Mouse (Mus musculus) stomach, postnatal 0 days (tissue): Measurements from ENCODE around the gene Stx12. TPM values are rescaled to one million over a fixed set of nuclear protein-coding genes. Genes with fewer than 3 reads are reported as not detected.
"Not testable (repeated sequence)": the region's sequence is repeated elsewhere in the genome, so short reads cannot be mapped to it uniquely, and the experiment has no call there.

Source experiments
- ATAC-seq: fragments of 200-750 bp; cut with Nextera tagmentation; 2 replicates; pipeline ENCODE4 v1.8.0; 2017; ENCODE audit not compliant: low FRiP score, low TSS enrichment
- DNase-seq: peaks from one replicate; pipeline ENCODE4 v3.0.0-alpha.2; 2016; ENCODE audit warnings: low spot score
- H3K27ac ChIP-seq: fragments of 300-500 bp; sonication (generic); replicated peaks from 2 replicates; pipeline ENCODE4 v1.5.1; 2014; ENCODE audit warnings: mild to moderate bottlenecking, control low read depth
- H3K27me3 ChIP-seq: fragments of 300-500 bp; sonication (generic); 2 replicates; pipeline ENCODE4 v1.6.1; 2014; ENCODE audit warnings: low read length; ENCODE audit not compliant: control insufficient read depth, insufficient read depth
- H3K36me3 ChIP-seq: fragments of 300-500 bp; sonication (generic); 2 replicates; pipeline ENCODE4 v1.6.1; 2014; ENCODE audit warnings: low read length, mixed read lengths; ENCODE audit not compliant: control insufficient read depth, insufficient read depth
- H3K4me1 ChIP-seq: fragments of 300-500 bp; sonication (generic); replicated peaks from 2 replicates; pipeline ENCODE4 v1.6.1; 2014; ENCODE audit warnings: antibody characterized with exemption; ENCODE audit not compliant: control insufficient read depth, insufficient read depth
- H3K4me2 ChIP-seq: fragments of 300-500 bp; sonication (generic); replicated peaks from 2 replicates; pipeline ENCODE4 v1.6.1; 2014; ENCODE audit warnings: low read depth, mild to moderate bottlenecking, control low read depth, moderate library complexity
- H3K4me3 ChIP-seq: fragments of 300-500 bp; sonication (generic); 2 replicates; pipeline ENCODE4 v1.5.1; 2014; ENCODE audit warnings: low read depth, low read length, control low read depth
- H3K9ac ChIP-seq: fragments of 300-500 bp; sonication (generic); 2 replicates; pipeline ENCODE4 v1.6.1; 2014; ENCODE audit warnings: mild to moderate bottlenecking, low read length, control low read depth, mixed read lengths
- H3K9me3 ChIP-seq: fragments of 300-500 bp; sonication (generic); 2 replicates; pipeline ENCODE4 v1.6.1; 2016; ENCODE audit warnings: low read length; ENCODE audit not compliant: control insufficient read depth
- CTCF ChIP-seq: IDR thresholded peaks from 2 replicates; pipeline ENCODE4 v1.5.1; 2016; ENCODE audit warnings: antibody characterized with exemption, low read depth, mild to moderate bottlenecking, moderate library complexity
- EP300 ChIP-seq: optimal IDR thresholded peaks from 2 replicates; pipeline ENCODE3; 2016; ENCODE audit warnings: antibody characterized with exemption
- WGBS: fragments of 180-500 bp; shearing (Covaris S2); extraction: QIAGEN DNeasy Blood & Tissue Kit; methylation state at CpG from one replicate; pipeline ENCODE4 v1.1.7; 2014; 5-methylcytosine and 5-hydroxymethylcytosine counted together
- polyA plus RNA-seq: library from polyadenylated mRNA; unstranded; fragments of >200 nt; fragmentation: Nextera tagmentation; extraction: Ambion mirVana; gene quantifications from 2 replicates; pipeline ENCODE4 v1.2.1, GENCODE M21; 2015

Stx12 gene
- polyA plus RNA-seq, result 56.4 and 56.7 TPM in 2 replicates

DNA sequence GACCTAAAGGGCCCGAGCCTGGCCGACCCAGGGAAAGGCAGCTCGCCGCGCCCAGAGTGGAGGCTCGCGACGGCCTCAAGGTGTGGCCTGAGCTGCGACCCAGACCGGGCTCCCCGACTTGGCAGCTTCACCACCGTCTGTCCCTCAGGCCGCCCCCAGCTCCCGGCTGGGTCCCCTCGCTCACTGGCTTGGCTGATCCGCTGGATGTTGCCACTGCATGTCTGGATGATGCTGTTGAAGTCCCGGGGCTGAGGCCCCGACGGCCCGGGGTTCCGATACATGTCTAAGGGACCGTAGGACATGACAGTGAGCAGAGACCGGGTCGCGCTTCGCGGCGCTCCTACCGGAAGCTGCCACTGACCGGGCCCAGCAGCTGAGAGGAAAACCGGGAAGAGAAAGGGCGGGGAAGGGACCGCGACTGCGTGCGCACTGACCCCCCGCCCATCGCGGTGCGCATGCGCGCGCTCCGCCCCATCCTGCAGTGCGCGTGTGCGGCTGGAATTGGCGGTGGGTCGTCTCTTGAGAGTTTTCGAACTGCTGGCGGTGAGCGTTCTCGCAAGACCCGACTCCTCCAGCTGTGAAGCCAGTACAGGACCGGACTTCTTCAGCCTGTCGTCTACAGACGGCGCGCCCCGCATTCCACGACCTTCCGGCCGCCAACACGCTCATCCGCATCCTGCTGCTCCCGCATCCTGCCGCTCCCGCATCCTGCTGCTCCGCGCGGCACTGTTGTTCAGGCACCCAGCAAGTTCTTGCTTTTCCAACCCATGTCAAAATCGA is at the start of gene Stx12:
Gene Stx12, minus strand, starts transcription at position 446 of the 780 bp plus-strand sequence.
- under 1% methylated on average over 72 of the region's 72 CpGs for WGBS
- Histone ChIP-seq H3K27ac (peak within 1 kb of the TSS; percentile 95), H3K27me3 (no peaks in the 10 kb centered on the region), H3K9ac (peak within 1 kb of the TSS; percentile 95), H3K4me1 (no peaks in the 10 kb centered on the region), H3K4me2 (peak within 1 kb of the TSS; percentile 91), H3K4me3 (peak within 1 kb of the TSS; percentile 97), H3K9me3 (no peaks in the 10 kb centered on the region), H3K36me3 (peaks cover 3% of the 10 kb centered on the region; the same call in 1 of the 2 replicates)
- ATAC-seq (peak; percentile 93), DNase-seq (peak; percentile 91)
- no peak for TF ChIP-seq EP300
- TF ChIP-seq CTCF, result no peak

DNA sequence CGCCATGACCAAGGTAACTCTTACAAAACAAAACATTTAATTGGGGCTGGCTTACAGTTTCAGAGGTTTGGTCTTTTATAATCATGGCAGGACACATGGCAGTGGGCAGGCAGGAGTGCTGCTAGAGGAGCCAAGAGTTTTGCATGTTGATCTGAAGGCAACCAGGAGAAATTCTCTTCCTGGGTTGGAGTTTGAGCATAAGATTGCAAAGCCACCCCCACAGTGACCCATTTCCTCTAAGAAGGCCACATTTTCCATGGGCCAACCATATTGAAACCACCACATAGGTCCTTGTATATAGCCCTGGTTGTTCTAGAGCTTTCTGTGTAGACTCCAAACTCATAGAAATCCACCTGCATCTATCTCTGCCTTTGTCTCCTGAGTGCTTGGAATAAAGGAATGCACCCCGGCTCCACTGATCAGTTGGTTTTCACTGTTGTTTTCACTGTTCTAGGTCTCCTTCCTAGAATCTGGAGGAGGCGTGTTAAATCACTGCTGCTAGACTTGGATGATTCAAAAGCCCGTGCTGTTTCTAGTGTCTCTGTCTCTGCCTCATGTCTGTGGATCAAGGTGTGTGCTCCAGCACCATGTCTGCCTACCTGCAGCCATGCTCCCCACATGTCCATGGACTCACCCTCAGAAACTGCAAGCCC is 48.6 kb upstream of the Stx12 start:
- Histone ChIP-seq H3K27ac (no peak overlapping the region), H3K36me3 (no peaks in the 10 kb centered on the region), H3K4me3 (no peak overlapping the region), H3K9ac (no peak overlapping the region), H3K27me3 (no peaks in the 10 kb centered on the region), H3K4me2 (no peak overlapping the region), H3K4me1 (no peaks in the 10 kb centered on the region), H3K9me3 (no peaks in the 10 kb centered on the region)
- TF ChIP-seq CTCF, result no peak
- no peak for TF ChIP-seq EP300
- no peak for ATAC-seq
- WGBS, result 79% methylated on average over 4 of the region's 4 CpGs
- no peak for DNase-seq

DNA sequence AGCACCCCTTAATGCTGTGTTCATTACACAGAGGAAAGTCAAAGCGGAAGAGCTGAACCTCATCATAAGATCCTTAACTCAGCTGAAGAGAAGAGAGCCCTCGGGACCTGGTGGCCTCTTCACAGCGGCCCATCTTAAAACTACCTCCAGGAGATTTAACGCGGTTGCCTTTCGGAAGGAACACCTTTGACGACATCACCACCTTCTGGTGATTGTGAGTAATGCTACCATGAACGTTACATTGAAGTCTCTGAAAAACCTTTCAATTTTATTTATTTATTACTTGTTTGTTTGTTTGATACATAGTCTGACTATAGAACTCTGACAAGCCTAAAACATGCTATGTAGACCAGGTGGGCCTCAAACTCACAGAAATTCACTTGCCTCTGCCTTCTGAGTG is 46.5 kb upstream of the Stx12 start:
- Histone ChIP-seq H3K4me3 (no peak overlapping the region), H3K27ac (no peak overlapping the region), H3K4me1 (no peaks in the 10 kb centered on the region), H3K36me3 (no peaks in the 10 kb centered on the region), H3K9me3 (no peaks in the 10 kb centered on the region), H3K4me2 (no peak overlapping the region), H3K9ac (no peak overlapping the region), H3K27me3 (no peaks in the 10 kb centered on the region)
- TF ChIP-seq EP300, result no peak
- TF ChIP-seq CTCF, result peak; percentile 84
- ATAC-seq (no peak), DNase-seq (no peak)
- WGBS, result 6% methylated on average over 8 of the region's 8 CpGs

DNA sequence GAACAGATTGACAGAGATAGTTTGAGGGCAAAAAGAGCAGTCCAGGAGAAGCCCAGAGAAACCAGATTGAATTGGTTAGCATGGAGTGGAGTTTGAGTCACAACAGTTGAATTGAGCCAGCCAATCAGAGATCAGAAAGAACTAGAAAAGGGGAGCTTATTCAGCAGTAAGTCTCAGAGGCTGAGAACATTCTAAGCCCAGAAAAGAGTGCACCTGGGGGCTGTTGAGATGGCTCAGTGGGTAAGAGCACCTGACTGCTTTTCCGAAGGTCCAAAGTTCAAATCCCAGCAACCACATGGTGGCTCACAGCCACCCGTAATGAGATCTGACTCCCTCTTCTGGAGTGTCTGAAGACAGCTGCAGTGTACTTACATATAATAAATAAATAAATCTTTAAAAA is 42.2 kb upstream of the Stx12 start:
- H3K27ac ChIP-seq, H3K4me1 ChIP-seq, H3K36me3 ChIP-seq, H3K27me3 ChIP-seq, H3K9me3 ChIP-seq, DNase-seq, H3K9ac ChIP-seq, H3K4me3 ChIP-seq, H3K4me2 ChIP-seq, ATAC-seq: not testable (repeated sequence)
- WGBS, result 51% methylated on average over 2 of the region's 2 CpGs

DNA sequence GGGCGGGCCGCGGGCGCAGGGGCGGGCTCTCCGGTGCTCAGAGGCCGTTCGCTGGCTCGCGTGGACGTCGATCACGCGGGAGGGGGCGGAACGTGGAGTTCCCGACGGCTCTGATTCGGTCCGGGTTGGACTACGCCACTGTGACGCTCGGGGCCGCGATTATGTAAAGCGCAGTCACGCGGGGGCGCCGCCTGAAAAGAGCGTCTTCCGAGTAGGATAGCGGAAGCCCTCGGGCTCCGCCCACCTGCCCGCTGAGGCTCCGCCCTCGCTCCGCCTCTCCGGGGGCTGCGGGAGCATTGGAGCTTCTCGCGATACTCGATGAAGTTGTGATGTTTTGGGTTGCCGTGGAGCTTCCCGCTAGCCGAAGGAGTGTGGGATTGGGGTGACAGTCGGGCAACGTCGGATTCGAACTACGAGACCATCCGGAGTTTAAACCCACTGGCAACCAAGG is 38.3 kb upstream of the Stx12 start, which contains the start of gene Fam76a:
Gene Fam76a, minus strand, starts transcription at position 1 of the 451 bp plus-strand sequence.
- TF ChIP-seq EP300 (peak; percentile 99), CTCF (peak; percentile 31; the same call in 1 of the 2 replicates)
- DNase-seq (peak; percentile 100), ATAC-seq (peak; percentile 99)
- Histone ChIP-seq H3K4me3 (peak within 1 kb of the TSS; percentile 96), H3K9ac (peak within 1 kb of the TSS; percentile 95), H3K27ac (peak within 1 kb of the TSS; percentile 94), H3K4me2 (peak within 1 kb of the TSS; percentile 71), H3K9me3 (no peaks in the 10 kb centered on the region), H3K4me1 (no peaks in the 10 kb centered on the region; the same call in 1 of the 2 replicates), H3K36me3 (no peaks in the 10 kb centered on the region), H3K27me3 (no peaks in the 10 kb centered on the region)
- under 1% methylated on average over 46 of the region's 53 CpGs for WGBS

DNA sequence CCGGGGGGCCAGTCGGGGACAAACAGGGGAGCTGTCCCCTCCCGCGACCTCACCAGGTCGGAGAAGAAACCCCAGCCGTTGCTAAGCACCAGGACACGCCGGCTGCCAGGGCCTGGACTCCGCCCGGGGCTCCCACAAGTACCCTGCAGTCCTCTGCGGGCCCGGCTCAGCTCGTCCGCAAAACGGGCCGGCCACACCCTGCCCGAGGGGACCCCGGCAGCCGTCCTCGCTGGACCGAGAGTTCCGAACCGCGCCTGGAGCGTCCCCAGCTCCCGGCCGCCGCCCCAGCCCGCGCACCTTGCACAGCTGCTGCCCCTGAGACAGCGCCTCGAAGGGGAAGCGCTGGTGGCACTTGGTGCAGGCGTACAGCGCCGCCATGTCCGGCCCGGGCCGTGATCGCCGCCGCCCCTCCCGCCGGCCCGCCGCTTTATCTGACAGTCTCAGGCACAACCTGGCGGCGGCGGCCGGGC is 37.8 kb upstream of the Stx12 start:
- Histone ChIP-seq H3K9ac (peak overlapping the region; percentile 95), H3K36me3 (peaks cover 3% of the 10 kb centered on the region; the same call in 1 of the 2 replicates), H3K9me3 (no peaks in the 10 kb centered on the region), H3K4me1 (no peaks in the 10 kb centered on the region; the same call in 1 of the 2 replicates), H3K27me3 (no peaks in the 10 kb centered on the region), H3K4me3 (peak overlapping the region; percentile 96), H3K27ac (peak overlapping the region; percentile 94), H3K4me2 (peak overlapping the region; percentile 71)
- TF ChIP-seq CTCF, result no peak
- no peak for TF ChIP-seq EP300
- ATAC-seq (peak; percentile 40), DNase-seq (no peak)
- under 1% methylated on average over 44 of the region's 50 CpGs for WGBS
